Mouse (Mus musculus) stomach, postnatal 0 days (tissue): ENCODE data around the gene Slc46a1. TPM values are rescaled to one million over a fixed set of nuclear protein-coding genes. Genes with fewer than 3 reads are reported as not detected.

ENCODE experiments used
- ATAC-seq: fragments of 200-750 bp; cut with Nextera tagmentation; 2 replicates; pipeline ENCODE4 v1.8.0; 2017; ENCODE audit not compliant: low FRiP score, low TSS enrichment
- DNase-seq: peaks from one replicate; pipeline ENCODE4 v3.0.0-alpha.2; 2016; ENCODE audit warnings: low spot score
- H3K27ac ChIP-seq: fragments of 300-500 bp; sonication (generic); replicated peaks from 2 replicates; pipeline ENCODE4 v1.5.1; 2014; ENCODE audit warnings: mild to moderate bottlenecking, control low read depth
- H3K27me3 ChIP-seq: fragments of 300-500 bp; sonication (generic); 2 replicates; pipeline ENCODE4 v1.6.1; 2014; ENCODE audit warnings: low read length; ENCODE audit not compliant: control insufficient read depth, insufficient read depth
- H3K36me3 ChIP-seq: fragments of 300-500 bp; sonication (generic); 2 replicates; pipeline ENCODE4 v1.6.1; 2014; ENCODE audit warnings: low read length, mixed read lengths; ENCODE audit not compliant: control insufficient read depth, insufficient read depth
- H3K4me1 ChIP-seq: fragments of 300-500 bp; sonication (generic); replicated peaks from 2 replicates; pipeline ENCODE4 v1.6.1; 2014; ENCODE audit warnings: antibody characterized with exemption; ENCODE audit not compliant: control insufficient read depth, insufficient read depth
- H3K4me2 ChIP-seq: fragments of 300-500 bp; sonication (generic); replicated peaks from 2 replicates; pipeline ENCODE4 v1.6.1; 2014; ENCODE audit warnings: low read depth, mild to moderate bottlenecking, control low read depth, moderate library complexity
- H3K4me3 ChIP-seq: fragments of 300-500 bp; sonication (generic); 2 replicates; pipeline ENCODE4 v1.5.1; 2014; ENCODE audit warnings: low read depth, low read length, control low read depth
- H3K9ac ChIP-seq: fragments of 300-500 bp; sonication (generic); 2 replicates; pipeline ENCODE4 v1.6.1; 2014; ENCODE audit warnings: mild to moderate bottlenecking, low read length, control low read depth, mixed read lengths
- H3K9me3 ChIP-seq: fragments of 300-500 bp; sonication (generic); 2 replicates; pipeline ENCODE4 v1.6.1; 2016; ENCODE audit warnings: low read length; ENCODE audit not compliant: control insufficient read depth
- CTCF ChIP-seq: IDR thresholded peaks from 2 replicates; pipeline ENCODE4 v1.5.1; 2016; ENCODE audit warnings: antibody characterized with exemption, low read depth, mild to moderate bottlenecking, moderate library complexity
- EP300 ChIP-seq: optimal IDR thresholded peaks from 2 replicates; pipeline ENCODE3; 2016; ENCODE audit warnings: antibody characterized with exemption
- WGBS: fragments of 180-500 bp; shearing (Covaris S2); extraction: QIAGEN DNeasy Blood & Tissue Kit; methylation state at CpG from one replicate; pipeline ENCODE4 v1.1.7; 2014; 5-methylcytosine and 5-hydroxymethylcytosine counted together
- polyA plus RNA-seq: library from polyadenylated mRNA; unstranded; fragments of >200 nt; fragmentation: Nextera tagmentation; extraction: Ambion mirVana; gene quantifications from 2 replicates; pipeline ENCODE4 v1.2.1, GENCODE M21; 2015

Gene Slc46a1
- polyA plus RNA-seq, 1 experiment from 2014 or later, result 16.9 TPM

DNA sequence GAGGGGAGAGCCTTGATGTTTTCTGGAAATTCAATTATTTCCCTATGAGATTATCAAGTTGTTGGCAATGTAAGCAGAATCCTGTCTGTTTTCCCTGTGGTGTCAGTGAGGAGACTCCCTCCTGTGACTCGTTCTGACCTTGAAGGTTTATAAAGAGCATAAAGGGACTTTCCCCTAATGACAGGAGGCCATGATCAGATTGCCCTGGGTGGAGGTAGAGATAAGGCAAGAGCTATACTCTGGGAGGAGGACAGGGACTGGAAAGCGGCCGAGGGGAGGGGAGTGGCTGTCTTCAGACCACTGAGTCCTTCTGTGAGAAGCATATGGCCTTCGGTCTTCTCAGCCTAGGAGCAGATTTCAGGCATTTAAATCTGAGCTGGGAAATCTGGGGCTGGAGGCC lies 31.4 kb upstream of the Slc46a1 start:
- no peak overlapping the region for H3K9ac ChIP-seq
- no peaks in the 10 kb centered on the region for H3K36me3 ChIP-seq
- no peaks in the 10 kb centered on the region for H3K27me3 ChIP-seq
- H3K4me3 ChIP-seq, result no peak overlapping the region
- H3K4me2 ChIP-seq, result no peak overlapping the region
- no peak for DNase-seq
- H3K9me3 ChIP-seq, result no peaks in the 10 kb centered on the region
- peaks cover 5% of the 10 kb centered on the region; the same call in 1 of the 2 replicates for H3K4me1 ChIP-seq
- no peak for ATAC-seq
- H3K27ac ChIP-seq, result no peak overlapping the region
- WGBS, result 56% methylated on average over 4 of the region's 4 CpGs
- no peak for TF ChIP-seq CTCF

DNA sequence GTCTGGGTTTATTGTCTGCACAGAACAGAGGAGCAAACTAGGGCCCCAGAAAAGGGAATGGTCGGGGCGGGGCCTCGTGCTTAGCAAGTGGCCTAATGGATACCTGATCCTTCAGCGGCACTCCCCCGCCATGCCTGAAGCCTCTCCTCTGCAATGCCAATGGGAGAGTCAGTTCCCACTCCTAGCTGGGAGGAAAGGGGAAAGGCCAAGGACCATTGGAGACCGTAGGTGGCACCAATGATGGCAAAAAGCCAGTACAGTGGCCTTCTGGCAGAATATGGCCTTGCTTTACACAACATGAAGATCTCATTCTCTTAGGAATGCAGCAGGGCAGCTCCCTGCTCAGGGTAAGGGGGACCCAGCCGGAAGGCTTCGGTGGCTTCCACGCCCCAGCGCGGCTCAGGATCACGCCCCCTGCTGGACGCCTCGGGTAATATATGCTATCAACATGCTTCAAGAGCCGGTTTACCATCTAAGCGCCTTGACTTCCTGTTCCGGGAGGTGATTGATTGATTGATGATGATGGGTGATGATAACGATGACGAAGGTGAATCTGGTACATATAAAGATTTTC lies 29.6 kb upstream of the Slc46a1 start:
- H3K9me3 ChIP-seq, result no peaks in the 10 kb centered on the region
- peak overlapping the region; percentile 3 for H3K4me2 ChIP-seq
- H3K4me3 ChIP-seq, result no peak overlapping the region
- TF ChIP-seq CTCF (peak; percentile 72), EP300 (no peak)
- peak; percentile 63 for ATAC-seq
- no peaks in the 10 kb centered on the region for H3K27me3 ChIP-seq
- no peak overlapping the region for H3K9ac ChIP-seq
- H3K27ac ChIP-seq, result no peak overlapping the region
- H3K4me1 ChIP-seq, result peaks cover 5% of the 10 kb centered on the region; the same call in 1 of the 2 replicates
- no peaks in the 10 kb centered on the region for H3K36me3 ChIP-seq
- DNase-seq, result peak; percentile 76
- 4% methylated on average over 19 of the region's 19 CpGs for WGBS

DNA sequence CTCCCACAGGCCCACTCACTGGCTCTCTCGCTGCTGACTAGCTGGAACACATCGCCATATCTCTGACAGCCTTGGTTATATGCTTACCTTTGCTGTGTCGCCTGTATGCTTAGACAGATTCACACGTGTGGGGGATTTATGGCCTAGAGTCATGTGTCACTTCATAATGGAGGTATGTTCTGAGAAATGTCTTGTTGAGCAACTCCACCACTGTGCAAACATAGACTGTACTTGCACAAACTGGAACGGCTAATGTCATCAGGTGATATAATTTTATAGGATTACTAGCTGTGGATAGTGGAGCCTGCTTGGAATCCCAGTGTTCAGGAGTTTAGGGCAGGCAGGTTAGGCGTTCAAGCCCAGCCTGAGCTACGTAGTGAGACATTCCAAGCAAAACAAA lies 28.3 kb upstream of the Slc46a1 start:
- peak; percentile 75 for ATAC-seq

DNA sequence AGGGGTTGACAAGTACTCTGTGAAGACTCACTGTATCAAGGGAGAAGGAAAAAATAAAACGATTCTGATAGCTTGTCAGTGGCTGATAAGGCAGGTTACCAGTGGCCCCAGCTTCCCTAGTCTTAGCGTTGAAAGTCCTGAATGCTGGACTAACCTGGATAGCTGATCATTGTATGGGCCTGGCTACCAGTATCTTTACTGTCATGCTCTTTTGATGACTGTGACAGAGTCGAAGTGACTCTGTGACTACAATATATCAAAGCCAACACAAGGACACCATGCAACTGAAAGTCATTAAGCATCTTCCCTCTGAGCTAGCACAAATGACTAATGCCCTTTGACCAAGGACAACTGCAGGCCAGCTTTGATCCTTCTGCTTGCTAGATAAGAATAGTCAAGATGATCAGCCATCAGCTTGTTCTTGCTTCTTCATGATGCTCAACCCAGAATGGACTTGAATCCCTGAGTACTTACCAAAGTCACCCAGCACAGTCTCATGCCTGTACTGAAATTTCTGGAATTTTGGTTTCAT lies 27.0 kb upstream of the Slc46a1 start:
- 77% methylated on average over 3 of the region's 3 CpGs for WGBS
- no peaks in the 10 kb centered on the region for H3K9me3 ChIP-seq

More for the DNA sequence above, 28.3 kb upstream of the Slc46a1 start:
- Histone ChIP-seq H3K9me3 (no peaks in the 10 kb centered on the region), H3K27me3 (no peaks in the 10 kb centered on the region), H3K4me2 (no peak overlapping the region), H3K9ac (no peak overlapping the region), H3K4me1 (peaks cover 5% of the 10 kb centered on the region; the same call in 1 of the 2 replicates), H3K27ac (no peak overlapping the region), H3K36me3 (no peaks in the 10 kb centered on the region), H3K4me3 (no peak overlapping the region)
- WGBS, result 68% methylated on average over 7 of the region's 7 CpGs
- TF ChIP-seq EP300 (no peak), CTCF (no peak)
- DNase-seq, result no peak

DNA sequence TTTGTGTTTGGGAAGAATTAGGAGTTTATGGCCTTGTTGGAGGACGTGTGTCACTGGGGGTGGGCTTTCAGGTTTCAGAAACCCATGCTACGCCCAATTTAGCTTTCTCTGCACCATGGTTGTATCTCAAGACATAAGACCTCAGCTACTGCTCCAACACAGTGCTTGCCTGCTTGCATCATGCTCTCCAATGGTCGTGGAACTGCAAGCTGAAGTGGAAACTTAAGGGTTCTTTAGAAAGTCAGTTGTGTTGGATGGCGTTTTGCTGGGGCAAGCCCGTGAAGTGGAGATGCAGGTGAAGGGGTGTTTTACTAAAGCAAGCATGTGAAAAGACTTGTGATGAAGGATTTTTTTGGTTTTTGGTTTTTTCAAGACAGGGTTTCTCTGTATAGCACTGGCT lies 22.4 kb upstream of the Slc46a1 start:
- no peaks in the 10 kb centered on the region for H3K4me1 ChIP-seq

More for the DNA sequence above, 27.0 kb upstream of the Slc46a1 start:
- H3K4me3 ChIP-seq, result no peak overlapping the region
- TF ChIP-seq EP300 (no peak), CTCF (no peak)
- no peak overlapping the region for H3K27ac ChIP-seq
- no peaks in the 10 kb centered on the region for H3K36me3 ChIP-seq
- no peak overlapping the region for H3K9ac ChIP-seq
- peaks cover 5% of the 10 kb centered on the region; the same call in 1 of the 2 replicates for H3K4me1 ChIP-seq
- no peak for ATAC-seq
- H3K27me3 ChIP-seq, result no peaks in the 10 kb centered on the region
- H3K4me2 ChIP-seq, result no peak overlapping the region
- DNase-seq, result no peak

DNA sequence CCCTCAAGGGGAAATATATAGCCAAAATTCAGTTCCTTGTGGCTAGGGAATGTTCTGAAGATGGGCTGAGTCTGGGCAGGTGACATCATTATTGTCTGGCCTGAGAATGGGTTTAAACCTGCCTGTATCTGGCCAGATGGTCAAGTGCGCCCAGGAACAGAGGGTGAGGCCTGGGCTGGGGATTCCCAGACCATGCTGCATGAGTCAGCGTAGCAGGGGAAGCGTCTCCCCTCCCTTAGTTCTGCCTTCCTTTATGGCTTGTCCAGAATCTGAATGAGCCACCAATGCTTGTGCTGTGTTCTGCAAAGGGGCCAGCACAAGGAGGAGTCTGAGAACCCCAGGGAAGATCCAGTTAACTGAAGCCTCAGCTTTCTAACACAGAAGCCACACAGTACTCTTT lies 18.3 kb upstream of the Slc46a1 start:
- no peak overlapping the region for H3K4me2 ChIP-seq
- TF ChIP-seq CTCF (no peak), EP300 (no peak)
- no peaks in the 10 kb centered on the region for H3K27me3 ChIP-seq
- DNase-seq (no peak), ATAC-seq (no peak)
- WGBS, result 77% methylated on average over 3 of the region's 3 CpGs
- no peak overlapping the region for H3K9ac ChIP-seq
- H3K9me3 ChIP-seq, result no peaks in the 10 kb centered on the region
- no peaks in the 10 kb centered on the region for H3K36me3 ChIP-seq
- no peaks in the 10 kb centered on the region for H3K4me1 ChIP-seq
- H3K4me3 ChIP-seq, result no peak overlapping the region
- H3K27ac ChIP-seq, result no peak overlapping the region

More for the DNA sequence above, 22.4 kb upstream of the Slc46a1 start:
- no peak for TF ChIP-seq CTCF
- no peak overlapping the region for H3K27ac ChIP-seq
- no peaks in the 10 kb centered on the region for H3K9me3 ChIP-seq
- WGBS, result 86% methylated on average over 5 of the region's 5 CpGs
- no peak for DNase-seq
- H3K36me3 ChIP-seq, result no peaks in the 10 kb centered on the region
- no peak for ATAC-seq
- H3K9ac ChIP-seq, result no peak overlapping the region
- H3K4me3 ChIP-seq, result no peak overlapping the region
- H3K27me3 ChIP-seq, result no peaks in the 10 kb centered on the region
- no peak overlapping the region for H3K4me2 ChIP-seq
